In genomic region chr4:141183932-141184331, GRCm38 (mm10) we compare ENCODE assay signal across 15 mouse cellular contexts. TPM values are rescaled to one million over a fixed set of nuclear protein-coding genes. Genes with fewer than 3 reads are reported as not detected.
"Had no signal": no experiment of that assay in that cellular context is flagged by ENCODE, and none has a peak within 500 bp of the region (broad histone marks: within the 10 kb centered on the region; RNA-seq: fewer than 3 reads in every experiment).

No protein-coding gene starts in this region.

- H3K4me2 ChIP-seq: limb, embryonic 12.5 days; liver, embryonic 13.5 days; midbrain, embryonic 15.5 days; neural tube, embryonic 13.5 days had no signal

- H3K9me3 ChIP-seq: limb, embryonic 12.5 days; liver, embryonic 13.5 days; midbrain, embryonic 10.5 days; midbrain, embryonic 15.5 days; neural tube, embryonic 13.5 days had no signal

- H3K9ac ChIP-seq: limb, embryonic 12.5 days; liver, embryonic 13.5 days; liver, postnatal 0 days; midbrain, embryonic 15.5 days; neural tube, embryonic 13.5 days had no signal

- H3K4me1 ChIP-seq: midbrain, embryonic 15.5 days had no signal

- DNase-seq: layer of hippocampus, adult 9-11 months; layer of hippocampus, postnatal 36 days; liver; liver, embryonic 13.5 days; liver, postnatal 0 days; lung, postnatal 36 days; right cerebral cortex, postnatal 14 days; thymus, postnatal 36 days had no signal

- H3K27ac ChIP-seq: kidney, postnatal 0 days; limb, embryonic 12.5 days; liver, embryonic 13.5 days; midbrain, embryonic 10.5 days; midbrain, embryonic 15.5 days; neural tube, embryonic 13.5 days had no signal

- ATAC-seq: liver, postnatal 0 days; midbrain, embryonic 15.5 days had no signal

- H3K4me3 ChIP-seq: limb, embryonic 12.5 days; liver, embryonic 13.5 days; midbrain, embryonic 10.5 days; midbrain, embryonic 15.5 days; neural tube, embryonic 13.5 days had no signal

- H3K27me3 ChIP-seq: limb, embryonic 12.5 days; liver, embryonic 13.5 days; midbrain, embryonic 15.5 days; neural tube, embryonic 13.5 days had no signal

RNA-seq across cellular contexts. Expression of gene Arhgef19, which starts 55.4 kb away (rescaled TPM):
- total RNA-seq: megakaryocyte, adult 5-6 weeks; monocyte, adult 5-6 weeks had no signal
